ENCODE assay signal across 15 mouse cellular contexts in genomic region chr17:43094285-43094684, GRCm38 (mm10).
"Had no signal": no experiment of that assay in that cellular context is flagged by ENCODE, and none has a peak within 500 bp of the region (broad histone marks: within the 10 kb centered on the region; RNA-seq: fewer than 3 reads in every experiment).

No protein-coding gene starts in this region.

- H3K27me3 ChIP-seq: limb, embryonic 12.5 days; lung, embryonic 15.5 days; neural tube, embryonic 15.5 days; stomach, embryonic 15.5 days had no signal

- H3K4me1 ChIP-seq: limb, embryonic 12.5 days; lung, embryonic 15.5 days; neural tube, embryonic 15.5 days; stomach, embryonic 15.5 days had no signal

- H3K9me3 ChIP-seq: limb, embryonic 12.5 days; lung, embryonic 15.5 days; neural tube, embryonic 15.5 days; stomach, embryonic 15.5 days had no signal

- H3K36me3 ChIP-seq: limb, embryonic 12.5 days; stomach, embryonic 15.5 days had no signal

- H3K9ac ChIP-seq: limb, embryonic 12.5 days; lung, embryonic 15.5 days; neural tube, embryonic 15.5 days; stomach, embryonic 15.5 days had no signal

- H3K4me3 ChIP-seq: limb, embryonic 12.5 days; lung, embryonic 15.5 days; myocyte; neural tube, embryonic 15.5 days; stomach, embryonic 15.5 days had no signal

- ATAC-seq: intestine, postnatal 0 days had no signal

- DNase-seq: kidney, adult 8-10 months; kidney, postnatal 25 days; layer of hippocampus, adult 9-11 months; layer of hippocampus, postnatal 36 days; lung, postnatal 14 days; midbrain, embryonic 14.5 days; spleen, adult 18-20 months; thymus, postnatal 36 days had no signal

- H3K27ac ChIP-seq: limb, embryonic 12.5 days; lung, embryonic 15.5 days; macrophage; neural tube, embryonic 15.5 days; stomach, embryonic 15.5 days had no signal

- H3K4me2 ChIP-seq: limb, embryonic 12.5 days; lung, embryonic 15.5 days; neural tube, embryonic 15.5 days; stomach, embryonic 15.5 days had no signal
